Mouse (Mus musculus): ENCODE data around the gene Slc26a11. TPM values are rescaled to one million over a fixed set of nuclear protein-coding genes. Genes with fewer than 3 reads are reported as not detected.

Gene Slc26a11
- total RNA-seq, 1 experiment, result 4.4 TPM

DNA sequence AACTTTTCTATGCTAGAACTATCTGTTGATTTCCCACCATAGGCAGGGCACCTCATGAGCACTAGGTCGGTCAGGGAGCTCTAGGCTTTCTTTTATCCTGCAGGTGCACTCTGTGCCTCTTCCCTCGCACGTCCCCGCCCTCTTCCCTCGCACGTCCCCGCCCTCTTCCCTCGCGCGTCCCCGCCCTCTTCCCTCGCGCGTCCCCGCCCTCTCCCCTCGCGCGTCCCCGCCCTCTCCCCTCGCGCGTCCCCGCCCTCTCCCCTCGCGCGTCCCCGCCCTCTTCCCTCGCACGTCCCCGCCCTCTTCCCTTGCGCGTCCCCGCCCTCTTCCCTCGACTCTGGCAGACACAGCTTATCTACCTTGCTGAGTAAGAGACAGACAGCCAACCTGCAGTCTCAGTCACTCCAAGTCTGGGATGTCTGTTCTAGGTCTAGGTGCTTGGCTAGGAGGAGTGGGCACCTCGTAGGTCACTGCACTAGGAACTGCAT, 73.3 kb downstream of the Slc26a11 start:
- Histone ChIP-seq H3K9ac (ENCODE audit: insufficient read depth, low read depth, low read length, poor library complexity, severe bottlenecking) (no peak overlapping the region), H3K4me3 (ENCODE audit: insufficient read depth in 1 of 2, low read depth in 1 of 2, low read length in 2 of 2, poor library complexity in 1 of 2, severe bottlenecking in 1 of 2) (peak overlapping the region in 1 of 2 experiments; percentile 46; a peak in 2 of 4 replicates), H3K27ac (ENCODE audit: insufficient read depth, low read depth, low read length, poor library complexity, severe bottlenecking) (no peak overlapping the region), H3K36me3 (ENCODE audit: control insufficient read depth, insufficient read depth, low read length, poor library complexity, severe bottlenecking) (peaks cover 18% of the 10 kb centered on the region; the same call in 1 of the 2 replicates), H3K4me1 (ENCODE audit: control insufficient read depth in 2 of 2, insufficient read depth in 2 of 2, low read length in 2 of 2, poor library complexity in 1 of 2) (peaks cover 2 to 7% of the 10 kb centered on the region in 2 experiments; a peak in 1 of 4 replicates), H3K9me3 (ENCODE audit: control insufficient read depth, insufficient read depth, low read depth, low read length) (no peaks in the 10 kb centered on the region)
- DNase-seq (ENCODE audit: low read depth, low spot score), result peak; percentile 75
- no peak for TF ChIP-seq HCFC1 (IDR thresholded peaks at IDR 0.05; ENCODE audit: borderline replicate concordance, insufficient read depth, low read length)
- no peak for TF ChIP-seq ZC3H11A (IDR thresholded peaks at IDR 0.05; ENCODE audit: borderline replicate concordance, low read depth, low read length)
- TF ChIP-seq CHD2 (IDR thresholded peaks at IDR 0.05; ENCODE audit: low read depth, low read length), result no peak
- TF ChIP-seq MAFK (IDR thresholded peaks at IDR 0.05; ENCODE audit: insufficient read depth, low read depth, low read length), result no peak
- TF ChIP-seq ZNF384 (IDR thresholded peaks at IDR 0.05; ENCODE audit: low read depth, low read length), result no peak
- in situ Hi-C loops (cut with MboI; ENCODE audit: low sequenced_read_pairs in 2 of 2, unreplicated experiment in 2 of 2), result no loop called here

Other genes with a start within 250 kb of the Slc26a11 start
- 6.3 and 10.1 TPM in 2 replicates for gene Tbc1d16, start 127.1 kb upstream of the Slc26a11 start, total RNA-seq (2012; rRNA removed)
- gene Ccdc40, start 127.0 kb upstream of the Slc26a11 start, total RNA-seq (2012; rRNA removed), result 6.2 and 6.4 TPM in 2 replicates
- gene Gaa, start 87.7 kb upstream of the Slc26a11 start, total RNA-seq (2012; rRNA removed), result 69.3 and 116 TPM in 2 replicates
- gene Eif4a3, start 55.5 kb upstream of the Slc26a11 start, total RNA-seq (2012; rRNA removed), result 337 and 400 TPM in 2 replicates
- gene Card14, start 47.8 kb upstream of the Slc26a11 start, total RNA-seq (2012; rRNA removed), result 0.22 and 0.58 TPM in 2 replicates
- 3.4 and 4.9 TPM in 2 replicates for gene Sgsh, start within 50 bp of the Slc26a11 start, total RNA-seq (2012; rRNA removed)
- gene Rnf213, start 37.5 kb downstream of the Slc26a11 start, total RNA-seq (2012; rRNA removed), result 30.4 and 37.3 TPM in 2 replicates
- 10.0 and 13.5 TPM in 2 replicates for gene Endov, start 135.8 kb downstream of the Slc26a11 start, total RNA-seq (2012; rRNA removed)
- 0.79 and 0.80 TPM in 2 replicates for gene Nptx1, start 192.2 kb downstream of the Slc26a11 start, total RNA-seq (2012; rRNA removed)
- gene Rptor, start 247.3 kb downstream of the Slc26a11 start, total RNA-seq (2012; rRNA removed), result 59.7 and 61.6 TPM in 2 replicates

Data from ES-E14 (cell line).